Mouse (Mus musculus): Measurements from ENCODE around the gene Eef1akmt2.

The Eef1akmt2 gene

GRCm38 (mm10) chr7:132790447-132791219 is 61.8 kb downstream of the Eef1akmt2 start:
- no peak for DNase-seq (ENCODE audit: low spot score in 2 of 2)

- DNase-seq (ENCODE audit: low spot score in 2 of 2), result peak; percentile 87 to 92
Measured at GRCm38 (mm10) chr7:132788826-132789225, 63.6 kb downstream of the Eef1akmt2 start.

GRCm38 (mm10) chr7:132787496-132788190 is 64.8 kb downstream of the Eef1akmt2 start:
- no peak for DNase-seq (ENCODE audit: low spot score in 2 of 2)

- no peak for DNase-seq (ENCODE audit: low spot score in 2 of 2)
Measured at GRCm38 (mm10) chr7:132787022-132787421, 65.5 kb downstream of the Eef1akmt2 start.

- DNase-seq (ENCODE audit: low spot score in 2 of 2), result no peak
Measured at GRCm38 (mm10) chr7:132786522-132786921, 66.0 kb downstream of the Eef1akmt2 start.

- no peak for DNase-seq (ENCODE audit: low spot score in 2 of 2)
Measured at GRCm38 (mm10) chr7:132786011-132786410, 66.5 kb downstream of the Eef1akmt2 start.

- no peak for DNase-seq (ENCODE audit: low spot score in 2 of 2)
Measured at GRCm38 (mm10) chr7:132784101-132784500, 68.4 kb downstream of the Eef1akmt2 start.

GRCm38 (mm10) chr7:132781850-132782249 is 70.6 kb downstream of the Eef1akmt2 start:
- DNase-seq (ENCODE audit: low spot score in 2 of 2), result no peak

- no peak for DNase-seq (ENCODE audit: low spot score in 2 of 2)
Measured at GRCm38 (mm10) chr7:132781130-132781814, 71.2 kb downstream of the Eef1akmt2 start.

GRCm38 (mm10) chr7:132780611-132781010 is 71.9 kb downstream of the Eef1akmt2 start:
- DNase-seq (ENCODE audit: low spot score in 2 of 2), result no peak

GRCm38 (mm10) chr7:132778630-132779029 is 73.8 kb downstream of the Eef1akmt2 start:
- no peak for DNase-seq (ENCODE audit: low spot score in 2 of 2)

GRCm38 (mm10) chr7:132777728-132778453 is 74.6 kb downstream of the Eef1akmt2 start:
- DNase-seq (ENCODE audit: low spot score in 2 of 2), result no peak

All from right cerebral cortex, adult 2 months (tissue).